Mouse (Mus musculus) embryonic facial prominence, embryonic 14.5 days (tissue): ENCODE measurements around the gene Phf6. TPM values are rescaled to one million over a fixed set of nuclear protein-coding genes. Genes with fewer than 3 reads are reported as not detected.

Source experiments
- ATAC-seq: fragments of 200-750 bp; cut with Nextera tagmentation; 2 replicates; pipeline ENCODE4 v1.8.0; 2017; ENCODE audit warnings: low read depth, moderate number of reproducible peaks, moderate TSS enrichment
- DNase-seq: peaks from one replicate; pipeline ENCODE4 v3.0.0-alpha.2; 2015; ENCODE audit warnings: low spot score
- H3K27ac ChIP-seq: fragments of 300-500 bp; sonication (generic); replicated peaks from 2 replicates; pipeline ENCODE4 v1.5.1; 2014; ENCODE audit warnings: low read depth, mild to moderate bottlenecking, low read length, moderate library complexity
- H3K27me3 ChIP-seq: fragments of 300-500 bp; sonication (generic); replicated peaks from 2 replicates; pipeline ENCODE4 v1.6.1; 2014; ENCODE audit warnings: low read length; ENCODE audit not compliant: control insufficient read depth, insufficient read depth
- H3K36me3 ChIP-seq: fragments of 300-500 bp; sonication (generic); 2 replicates; pipeline ENCODE4 v1.6.1; 2014; ENCODE audit warnings: low read length, mixed read lengths; ENCODE audit not compliant: control insufficient read depth, insufficient read depth
- H3K4me1 ChIP-seq: fragments of 300-500 bp; sonication (generic); 2 replicates; pipeline ENCODE4 v1.6.1; 2014; ENCODE audit warnings: antibody characterized with exemption, low read length; ENCODE audit not compliant: control insufficient read depth, insufficient read depth
- H3K4me2 ChIP-seq: fragments of 300-500 bp; sonication (generic); 2 replicates; pipeline ENCODE4 v1.6.1; 2014; ENCODE audit warnings: low read depth, mild to moderate bottlenecking, low read length, moderate library complexity, mixed read lengths
- H3K4me3 ChIP-seq: fragments of 300-500 bp; sonication (generic); 2 replicates; pipeline ENCODE4 v1.5.1; 2014; ENCODE audit warnings: low read depth, mild to moderate bottlenecking, low read length
- H3K9ac ChIP-seq: fragments of 300-500 bp; sonication (generic); 2 replicates; pipeline ENCODE4 v1.6.1; 2014; ENCODE audit warnings: low read depth, mild to moderate bottlenecking, low read length, moderate library complexity, mixed read lengths
- H3K9me3 ChIP-seq: fragments of 300-500 bp; sonication (generic); 2 replicates; pipeline ENCODE4 v1.6.1; 2016; ENCODE audit warnings: low read length; ENCODE audit not compliant: control insufficient read depth
- WGBS: fragments of 180-500 bp; shearing (Covaris S2); extraction: QIAGEN DNeasy Blood & Tissue Kit; methylation state at CpG from one replicate; pipeline ENCODE4 v1.1.7; 2014; 5-methylcytosine and 5-hydroxymethylcytosine counted together
- polyA plus RNA-seq: library from polyadenylated mRNA; unstranded; fragments of >200 nt; fragmentation: Nextera tagmentation; extraction: Ambion mirVana; gene quantifications from 2 replicates; pipeline ENCODE4 v1.2.1, GENCODE M21; 2014

Phf6 gene
- polyA plus RNA-seq, 1 experiment from 2014 or later: 37.1 TPM

GRCm38 (mm10) chrX:52926726-52927125, 14.7 kb downstream of the Phf6 start:
- 74% methylated on average over 9 of the region's 9 CpGs for WGBS
- Histone ChIP-seq H3K4me3 (no peak overlapping the region), H3K9ac (no peak overlapping the region), H3K9me3 (no peaks in the 10 kb centered on the region), H3K4me2 (no peak overlapping the region), H3K36me3 (no peaks in the 10 kb centered on the region), H3K27ac (no peak overlapping the region), H3K27me3 (no peaks in the 10 kb centered on the region), H3K4me1 (no peaks in the 10 kb centered on the region)
- ATAC-seq (no peak), DNase-seq (no peak)

- 28% methylated on average over 1 of the region's 1 CpGs for WGBS
- DNase-seq: peak; percentile 24
Measured at GRCm38 (mm10) chrX:52928883-52929282, 16.8 kb downstream of the Phf6 start.

GRCm38 (mm10) chrX:52929779-52930178, 17.7 kb downstream of the Phf6 start:
- 80% methylated on average over 3 of the region's 3 CpGs for WGBS
- no peak overlapping the region for H3K4me2 ChIP-seq
- H3K27ac ChIP-seq: no peak overlapping the region
- no peak for DNase-seq
- H3K27me3 ChIP-seq: no peaks in the 10 kb centered on the region
- H3K9me3 ChIP-seq: no peaks in the 10 kb centered on the region
- H3K4me1 ChIP-seq: no peaks in the 10 kb centered on the region
- no peak overlapping the region for H3K9ac ChIP-seq
- ATAC-seq: no peak
- H3K36me3 ChIP-seq: no peaks in the 10 kb centered on the region
- no peak overlapping the region for H3K4me3 ChIP-seq

More at GRCm38 (mm10) chrX:52928883-52929282, 16.8 kb downstream of the Phf6 start:
- no peaks in the 10 kb centered on the region for H3K4me1 ChIP-seq
- no peak overlapping the region for H3K27ac ChIP-seq
- no peaks in the 10 kb centered on the region for H3K9me3 ChIP-seq
- no peak for ATAC-seq
- no peak overlapping the region for H3K4me3 ChIP-seq
- no peak overlapping the region for H3K9ac ChIP-seq
- no peaks in the 10 kb centered on the region for H3K36me3 ChIP-seq
- H3K27me3 ChIP-seq: no peaks in the 10 kb centered on the region
- H3K4me2 ChIP-seq: no peak overlapping the region

- 82% methylated on average over 5 of the region's 5 CpGs for WGBS
- no peak overlapping the region for H3K4me3 ChIP-seq
- H3K27me3 ChIP-seq: no peaks in the 10 kb centered on the region
- no peaks in the 10 kb centered on the region for H3K36me3 ChIP-seq
- H3K4me1 ChIP-seq: no peaks in the 10 kb centered on the region
- ATAC-seq: no peak
- H3K9ac ChIP-seq: no peak overlapping the region
- H3K27ac ChIP-seq: no peak overlapping the region
- H3K4me2 ChIP-seq: no peak overlapping the region
- H3K9me3 ChIP-seq: no peaks in the 10 kb centered on the region
- no peak for DNase-seq
Measured at GRCm38 (mm10) chrX:52930191-52930590, 18.1 kb downstream of the Phf6 start.

GRCm38 (mm10) chrX:52932161-52932560, 20.1 kb downstream of the Phf6 start:
- H3K4me3 ChIP-seq: no peak overlapping the region
- DNase-seq: no peak
- 81% methylated on average over 1 of the region's 1 CpGs for WGBS

GRCm38 (mm10) chrX:52934496-52934895, 22.4 kb downstream of the Phf6 start:
- H3K9ac ChIP-seq: no peak overlapping the region
- H3K27ac ChIP-seq: no peak overlapping the region
- no peak overlapping the region for H3K4me2 ChIP-seq
- DNase-seq (peak; percentile 2), ATAC-seq (no peak)
- WGBS: 43% methylated on average over 2 of the region's 2 CpGs
- H3K4me1 ChIP-seq: no peaks in the 10 kb centered on the region
- H3K9me3 ChIP-seq: no peaks in the 10 kb centered on the region
- no peak overlapping the region for H3K4me3 ChIP-seq
- no peaks in the 10 kb centered on the region for H3K27me3 ChIP-seq
- no peaks in the 10 kb centered on the region for H3K36me3 ChIP-seq

More at GRCm38 (mm10) chrX:52932161-52932560, 20.1 kb downstream of the Phf6 start:
- no peak overlapping the region for H3K27ac ChIP-seq
- no peak overlapping the region for H3K9ac ChIP-seq
- H3K9me3 ChIP-seq: no peaks in the 10 kb centered on the region
- no peaks in the 10 kb centered on the region for H3K36me3 ChIP-seq
- no peak for ATAC-seq
- no peak overlapping the region for H3K4me2 ChIP-seq
- H3K27me3 ChIP-seq: no peaks in the 10 kb centered on the region
- no peaks in the 10 kb centered on the region for H3K4me1 ChIP-seq

- H3K9ac ChIP-seq: no peak overlapping the region
- WGBS: 87% methylated on average over 5 of the region's 5 CpGs
- no peak overlapping the region for H3K4me2 ChIP-seq
- ATAC-seq (no peak), DNase-seq (no peak)
- H3K9me3 ChIP-seq: no peaks in the 10 kb centered on the region
- no peak overlapping the region for H3K27ac ChIP-seq
- H3K4me1 ChIP-seq: no peaks in the 10 kb centered on the region
- H3K27me3 ChIP-seq: no peaks in the 10 kb centered on the region
- no peak overlapping the region for H3K4me3 ChIP-seq
- peaks cover 42% of the 10 kb centered on the region for H3K36me3 ChIP-seq
Measured at GRCm38 (mm10) chrX:52945509-52945908, 33.4 kb downstream of the Phf6 start.

- Histone ChIP-seq H3K9ac (no peak overlapping the region), H3K4me3 (no peak overlapping the region), H3K4me1 (no peaks in the 10 kb centered on the region), H3K9me3 (no peaks in the 10 kb centered on the region), H3K36me3 (peaks cover 42% of the 10 kb centered on the region), H3K27me3 (no peaks in the 10 kb centered on the region), H3K27ac (no peak overlapping the region), H3K4me2 (no peak overlapping the region)
- WGBS: 66% methylated on average over 2 of the region's 2 CpGs
- DNase-seq (peak; percentile 4), ATAC-seq (no peak)
Measured at GRCm38 (mm10) chrX:52949713-52950112, 37.6 kb downstream of the Phf6 start.

- no peaks in the 10 kb centered on the region for H3K27me3 ChIP-seq
- H3K9me3 ChIP-seq: no peaks in the 10 kb centered on the region
- no peak overlapping the region for H3K9ac ChIP-seq
- H3K4me2 ChIP-seq: no peak overlapping the region
- no peaks in the 10 kb centered on the region for H3K4me1 ChIP-seq
- H3K27ac ChIP-seq: no peak overlapping the region
- 81% methylated on average over 4 of the region's 4 CpGs for WGBS
- no peak for ATAC-seq
- H3K36me3 ChIP-seq: peaks cover 9% of the 10 kb centered on the region; the same call in 1 of the 2 replicates
- no peak for DNase-seq
- no peak overlapping the region for H3K4me3 ChIP-seq
Measured at GRCm38 (mm10) chrX:52956942-52957341, 44.9 kb downstream of the Phf6 start.
